Mouse (Mus musculus) T-cell, adult 2 months (primary cell): Measurements from ENCODE around the gene Car2.

Source experiments
- DNase-seq: peaks from one replicate; pipeline ENCODE4 v3.0.0; 2022; ENCODE audit warnings: low spot score

Car2 gene

DNA sequence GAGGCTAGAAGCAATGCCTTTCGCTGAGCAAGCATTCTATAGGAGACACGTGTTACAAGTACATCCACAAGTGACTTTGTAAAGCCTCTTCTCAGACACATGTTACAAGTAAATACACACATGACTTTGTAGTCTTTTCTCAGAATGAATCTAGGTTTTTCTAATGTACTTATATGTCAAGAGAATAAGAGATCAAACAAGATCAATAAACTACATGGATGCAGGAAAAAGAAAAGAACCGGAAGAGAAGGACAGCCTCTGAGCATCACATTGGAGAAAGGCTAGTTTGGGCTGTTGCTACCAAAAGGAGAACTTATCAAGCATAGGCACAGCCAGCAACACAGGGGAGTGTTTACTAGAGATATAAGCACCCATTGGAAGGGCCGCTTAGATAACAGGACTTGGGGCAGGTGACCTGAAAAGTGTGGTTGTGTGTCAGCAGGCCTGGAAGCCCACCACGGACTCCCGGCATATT lies 7.3 kb upstream of the Car2 start:
- DNase-seq, result no peak

DNA sequence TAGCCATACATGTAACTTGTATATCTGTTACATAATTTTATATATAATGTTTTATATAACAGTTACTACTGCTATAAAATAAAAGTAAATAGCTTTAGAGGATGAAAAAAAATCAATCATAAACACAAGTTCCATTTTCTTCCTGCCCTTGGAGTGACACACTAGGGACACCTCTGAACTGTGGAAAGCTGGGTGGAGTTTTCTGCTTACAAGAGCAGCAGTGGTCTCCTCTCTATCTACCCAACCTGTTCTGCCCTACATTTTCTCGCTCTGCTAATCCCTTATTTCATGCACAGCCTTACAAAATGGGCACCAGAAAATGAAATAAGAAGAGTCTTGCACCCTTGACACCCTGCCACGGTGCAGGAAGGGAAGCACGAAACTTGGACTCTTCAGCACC lies 6.8 kb upstream of the Car2 start:
- no peak for DNase-seq

GRCm38 (mm10) chr3:14880277-14880676 lies 5.8 kb upstream of the Car2 start:
- no peak for DNase-seq

DNA sequence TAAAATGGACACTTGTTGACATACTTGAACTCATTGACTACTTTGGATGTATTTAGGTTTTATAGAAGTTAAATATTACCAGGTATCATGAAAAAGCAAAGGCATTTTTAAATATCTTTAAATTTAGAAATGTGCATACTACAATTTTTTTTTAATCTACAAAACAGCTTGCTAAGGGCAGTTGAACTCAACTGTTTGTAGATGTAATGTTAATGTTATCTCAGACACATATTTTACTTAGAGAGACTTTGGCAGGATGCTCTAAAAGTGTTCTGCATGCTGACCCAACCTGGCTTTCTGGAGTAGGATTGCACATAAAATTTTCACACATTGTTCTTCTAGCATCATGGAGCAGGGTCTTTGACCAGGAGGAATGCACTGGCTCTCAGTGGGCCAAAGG lies 4.1 kb upstream of the Car2 start:
- no peak for DNase-seq

GRCm38 (mm10) chr3:14882756-14883155 lies 3.3 kb upstream of the Car2 start:
- DNase-seq, result no peak

- no peak for DNase-seq
Observed at GRCm38 (mm10) chr3:14884826-14885225, 1.2 kb upstream of the Car2 start.

DNA sequence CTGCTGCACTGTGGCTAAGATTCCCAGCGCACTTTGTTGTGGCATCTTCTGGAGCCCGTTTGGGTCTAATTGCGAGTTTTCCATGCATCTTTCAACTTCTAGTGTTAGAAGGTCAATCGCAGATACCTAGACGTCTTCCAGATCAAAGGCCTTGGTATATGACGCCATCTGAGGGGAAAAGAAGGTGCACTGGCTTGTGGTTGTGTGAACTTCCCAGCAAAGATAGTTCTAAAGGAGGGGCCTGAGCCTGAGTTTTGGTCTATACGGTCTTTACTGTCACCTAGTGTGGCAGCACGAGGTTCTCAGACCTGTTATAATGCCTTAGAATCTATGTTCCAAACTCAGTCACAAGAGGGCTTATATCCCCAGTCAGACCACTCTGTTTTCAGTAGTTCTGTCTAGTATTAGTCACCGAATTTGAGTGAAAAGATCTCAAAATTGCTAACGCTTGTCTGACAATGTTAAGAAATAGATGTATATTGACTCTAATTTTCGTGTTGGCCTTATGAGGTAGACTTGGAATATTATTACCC lies 1.1 kb downstream of the Car2 start:
- peak; percentile 26 for DNase-seq

GRCm38 (mm10) chr3:14887686-14888295 lies 1.7 kb downstream of the Car2 start:
- no peak for DNase-seq

- DNase-seq, result no peak
Observed at GRCm38 (mm10) chr3:14888549-14888948, 2.5 kb downstream of the Car2 start.

- no peak for DNase-seq
Observed at GRCm38 (mm10) chr3:14889085-14889484, 3.0 kb downstream of the Car2 start.

DNA sequence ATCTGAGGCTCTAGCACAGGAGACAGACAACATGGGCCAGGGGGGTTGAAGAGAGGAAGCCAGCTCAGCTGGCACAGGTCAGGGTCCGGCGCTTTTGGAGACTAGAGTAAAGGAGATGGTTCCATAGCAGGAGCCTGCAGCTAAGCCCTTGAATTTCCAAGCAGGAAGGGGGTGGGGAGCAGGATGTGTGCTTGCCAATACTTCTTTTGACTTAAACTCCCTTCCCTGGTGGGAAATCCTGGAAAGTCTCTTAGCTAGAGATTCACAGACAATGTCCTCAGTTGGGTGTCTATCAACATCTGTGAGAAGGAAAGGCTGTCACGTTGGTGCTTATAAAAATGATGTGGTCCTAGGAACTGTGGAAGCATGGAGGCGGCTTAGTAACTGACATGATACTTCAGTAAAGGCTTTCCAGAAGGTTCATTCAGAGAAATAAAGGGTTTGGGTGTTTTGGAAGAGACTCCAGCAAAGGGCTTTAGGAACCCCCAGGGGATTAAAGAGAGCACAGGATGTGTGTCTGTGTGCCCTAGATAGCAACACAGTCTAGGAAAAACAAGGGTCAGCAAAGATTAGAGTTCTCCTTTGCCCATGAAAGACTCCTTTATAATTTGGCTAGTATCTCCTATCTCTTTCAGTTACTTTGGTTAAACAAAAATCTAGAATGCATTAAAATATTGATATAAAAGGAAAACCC lies 3.8 kb downstream of the Car2 start:
- DNase-seq, result no peak

- no peak for DNase-seq
Observed at GRCm38 (mm10) chr3:14892991-14893390, 6.9 kb downstream of the Car2 start.

DNA sequence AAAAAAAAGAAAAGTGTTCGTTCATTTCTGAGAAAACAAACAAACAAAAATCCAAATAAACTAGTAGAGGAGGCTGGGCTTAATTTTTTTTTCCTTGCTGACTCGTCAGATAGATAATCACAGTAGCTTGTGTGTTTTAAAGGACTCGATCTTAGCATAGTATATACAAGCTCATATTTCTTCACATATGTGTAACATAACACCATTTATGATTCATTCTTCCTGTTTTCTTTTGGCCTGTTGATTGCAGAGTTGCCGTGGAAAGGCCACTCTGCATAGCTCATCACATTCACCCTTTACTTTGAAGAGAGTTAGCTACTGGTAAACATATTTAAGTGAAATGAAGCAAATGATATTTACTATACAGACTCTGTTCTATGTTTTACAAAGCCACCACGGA lies 7.6 kb downstream of the Car2 start:
- no peak for DNase-seq

GRCm38 (mm10) chr3:14895333-14895732 lies 9.3 kb downstream of the Car2 start:
- no peak for DNase-seq

GRCm38 (mm10) chr3:14897770-14898169 lies 11.7 kb downstream of the Car2 start:
- no peak for DNase-seq

DNA sequence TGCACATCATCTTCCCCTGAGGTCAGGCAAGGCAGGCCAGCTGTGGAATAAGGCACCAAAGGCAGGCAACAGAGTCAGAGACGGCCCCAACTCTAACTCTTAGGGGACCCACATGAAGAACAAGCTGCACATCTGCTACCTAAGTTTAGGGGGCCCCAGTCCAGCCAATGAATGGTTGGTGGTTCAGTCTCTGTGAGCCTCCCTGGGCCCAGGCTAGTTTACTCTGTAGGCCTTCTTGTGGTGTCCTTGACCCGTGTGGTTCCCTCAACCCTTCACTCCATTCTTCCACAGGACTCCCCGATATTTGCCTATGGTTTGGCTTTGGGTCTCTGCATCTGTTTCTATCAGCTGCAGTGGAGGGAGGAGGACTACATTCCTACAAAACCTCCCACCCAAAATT lies 17.3 kb downstream of the Car2 start:
- DNase-seq, result no peak

GRCm38 (mm10) chr3:14904165-14904564 lies 18.1 kb downstream of the Car2 start:
- no peak for DNase-seq

- DNase-seq, result no peak
Observed at GRCm38 (mm10) chr3:14907271-14907670, 21.2 kb downstream of the Car2 start.

GRCm38 (mm10) chr3:14911992-14912582 lies 26.0 kb downstream of the Car2 start:
- peak; percentile 18 for DNase-seq

DNA sequence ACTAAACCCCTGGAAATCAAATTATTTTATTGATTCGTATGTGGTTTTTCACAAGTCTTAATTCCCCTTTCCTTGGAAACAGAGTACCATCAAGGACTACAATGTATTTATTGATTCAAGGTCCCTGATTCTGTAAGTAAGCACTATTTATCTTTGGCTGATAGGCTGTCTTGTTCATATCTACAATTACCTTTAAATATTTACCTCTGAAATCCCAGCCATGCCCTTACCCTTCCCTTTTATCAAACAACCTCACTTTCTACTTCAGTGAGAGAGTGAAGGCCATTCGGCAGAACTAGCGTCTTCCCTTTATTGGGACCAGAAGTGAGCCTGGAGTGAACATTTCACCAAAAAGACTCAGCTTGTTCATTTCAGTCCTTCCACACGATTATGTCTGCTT lies 27.7 kb downstream of the Car2 start:
- DNase-seq, result no peak

DNA sequence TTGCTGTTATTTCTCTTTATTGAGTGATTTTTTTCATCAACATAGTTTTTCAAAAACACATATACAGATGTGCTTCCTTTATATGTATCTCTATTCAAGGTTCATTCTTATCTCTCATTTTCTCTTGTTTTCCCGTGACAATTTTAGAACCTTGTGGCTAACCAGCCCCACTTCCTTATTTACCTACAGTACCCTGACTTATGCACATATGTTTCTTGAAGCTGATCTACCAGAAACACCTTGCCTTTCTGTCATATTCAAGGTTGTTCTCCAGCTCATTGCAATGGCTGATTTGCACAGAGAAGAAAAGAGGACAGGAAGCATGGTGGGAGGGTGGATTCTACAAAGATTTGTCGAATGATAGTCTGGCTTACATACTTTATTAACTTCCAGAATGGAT lies 29.3 kb downstream of the Car2 start:
- DNase-seq, result no peak

GRCm38 (mm10) chr3:14917261-14917660 lies 31.2 kb downstream of the Car2 start:
- DNase-seq, result no peak

GRCm38 (mm10) chr3:14944706-14945105 lies 58.6 kb downstream of the Car2 start:
- no peak for DNase-seq
